Mouse (Mus musculus): ENCODE measurements around the gene C1qtnf2. TPM values are rescaled to one million over a fixed set of nuclear protein-coding genes. Genes with fewer than 3 reads are reported as not detected.

The C1qtnf2 gene
- 47.2 and 53.2 TPM in 2 replicates for polyA plus RNA-seq (2012; rRNA removed)

GRCm38 (mm10) chr11:43474225-43474774 is at the start of gene C1qtnf2:
TSS of gene C1qtnf2 (plus strand) at chr11:43474276.
- no peak for DNase-seq (ENCODE audit: low spot score)

- DNase-seq (ENCODE audit: low spot score): no peak
These were observed 49.7 kb upstream of the C1qtnf2 start for GRCm38 (mm10) chr11:43424386-43424785.

GRCm38 (mm10) chr11:43425166-43425709 is 48.8 kb upstream of the C1qtnf2 start:
- no peak for DNase-seq (ENCODE audit: low spot score)

GRCm38 (mm10) chr11:43425824-43426413 is 48.2 kb upstream of the C1qtnf2 start, which contains the start of gene Pttg1:
TSS of gene Pttg1 (minus strand) at chr11:43426251.
- DNase-seq (ENCODE audit: low spot score): peak; percentile 48

GRCm38 (mm10) chr11:43426414-43426884 is 47.6 kb upstream of the C1qtnf2 start:
- no peak for DNase-seq (ENCODE audit: low spot score)

- DNase-seq (ENCODE audit: low spot score): peak; percentile 48
These were observed 40.6 kb upstream of the C1qtnf2 start, which contains the start of gene Slu7 for GRCm38 (mm10) chr11:43433254-43434023. TSS of gene Slu7 (plus strand) at chr11:43433744.

- DNase-seq (ENCODE audit: low spot score): no peak
These were observed 40.1 kb upstream of the C1qtnf2 start for GRCm38 (mm10) chr11:43434024-43434407.

- no peak for DNase-seq (ENCODE audit: low spot score)
These were observed 33.0 kb upstream of the C1qtnf2 start for GRCm38 (mm10) chr11:43441121-43441520.

- DNase-seq (ENCODE audit: low spot score): no peak
These were observed 30.9 kb upstream of the C1qtnf2 start for GRCm38 (mm10) chr11:43443183-43443582.

- no peak for DNase-seq (ENCODE audit: low spot score)
These were observed 24.2 kb upstream of the C1qtnf2 start for GRCm38 (mm10) chr11:43449916-43450315.

GRCm38 (mm10) chr11:43451322-43451721 is 22.8 kb upstream of the C1qtnf2 start:
- no peak for DNase-seq (ENCODE audit: low spot score)

GRCm38 (mm10) chr11:43452266-43452665 is 21.8 kb upstream of the C1qtnf2 start:
- DNase-seq (ENCODE audit: low spot score): no peak

- DNase-seq (ENCODE audit: low spot score): no peak
These were observed 10.9 kb upstream of the C1qtnf2 start for GRCm38 (mm10) chr11:43463204-43463603.

GRCm38 (mm10) chr11:43470118-43470517 is 4.0 kb upstream of the C1qtnf2 start:
- DNase-seq (ENCODE audit: low spot score): no peak

GRCm38 (mm10) chr11:43470881-43471820 is 2.9 kb upstream of the C1qtnf2 start:
- DNase-seq (ENCODE audit: low spot score): no peak

GRCm38 (mm10) chr11:43473115-43473514 is 961 bp upstream of the C1qtnf2 start:
- no peak for DNase-seq (ENCODE audit: low spot score)

GRCm38 (mm10) chr11:43473635-43474224 is 346 bp upstream of the C1qtnf2 start:
- no peak for DNase-seq (ENCODE audit: low spot score)

- no peak for DNase-seq (ENCODE audit: low spot score)
These were observed 5.3 kb downstream of the C1qtnf2 start for GRCm38 (mm10) chr11:43479376-43479775.

GRCm38 (mm10) chr11:43480561-43480960 is 6.5 kb downstream of the C1qtnf2 start:
- no peak for DNase-seq (ENCODE audit: low spot score)

- no peak for DNase-seq (ENCODE audit: low spot score)
These were observed 7.8 kb downstream of the C1qtnf2 start for GRCm38 (mm10) chr11:43481672-43482522.
